Mouse (Mus musculus): Measurements from ENCODE around the gene Spats1. TPM values are rescaled to one million over a fixed set of nuclear protein-coding genes. Genes with fewer than 3 reads are reported as not detected.

Spats1 gene
- polyA plus RNA-seq (2015; fragmentation: Nextera tagmentation; extraction: Ambion mirVana) = not detected in 2 replicates

- peak; percentile 51 for DNase-seq
- peak; percentile 35; the same call in 1 of the 2 replicates for ATAC-seq
- 6% methylated on average over 30 of the region's 30 CpGs for WGBS (ENCODE audit: insufficient replicate concordance)
Observed at GRCm38 (mm10) chr17:45474669-45475465, at the start of gene Spats1. Gene Spats1, minus strand, starts transcription at chr17:45475415.

GRCm38 (mm10) chr17:45524961-45525360, 49.7 kb upstream of the Spats1 start:
- Histone ChIP-seq H3K27me3 (ENCODE audit: insufficient read depth, low read length) (peaks cover 14% of the 10 kb centered on the region), H3K36me3 (replicated peaks; ENCODE audit: insufficient read depth, low read length) (no peaks in the 10 kb centered on the region), H3K27ac (ENCODE audit: low read depth) (no peak overlapping the region), H3K4me2 (ENCODE audit: low read depth, low read length) (no peak overlapping the region), H3K9ac (replicated peaks) (no peak overlapping the region), H3K4me3 (ENCODE audit: low read depth, low read length) (no peak overlapping the region), H3K9me3 (ENCODE audit: low read length) (no peaks in the 10 kb centered on the region), H3K4me1 (ENCODE audit: insufficient read depth) (no peaks in the 10 kb centered on the region)
- TF ChIP-seq EP300 (IDR thresholded peaks at IDR 0.05; ENCODE audit: low read depth) (no peak), CTCF (IDR thresholded peaks at IDR 0.05; ENCODE audit: low read depth) (no peak)
- ATAC-seq (no peak), DNase-seq (no peak)
- 64% methylated on average over 4 of the region's 4 CpGs for WGBS (ENCODE audit: insufficient replicate concordance)

More at GRCm38 (mm10) chr17:45474669-45475465, at the start of gene Spats1:
- Histone ChIP-seq H3K9me3 (ENCODE audit: low read length) (no peaks in the 10 kb centered on the region), H3K9ac (replicated peaks) (no peak within 1 kb of the TSS), H3K27ac (ENCODE audit: low read depth) (no peak within 1 kb of the TSS), H3K4me1 (ENCODE audit: insufficient read depth) (peaks cover 6% of the 10 kb centered on the region; the same call in 1 of the 2 replicates), H3K27me3 (ENCODE audit: insufficient read depth, low read length) (peaks cover 20% of the 10 kb centered on the region), H3K4me2 (ENCODE audit: low read depth, low read length) (peak within 1 kb of the TSS; percentile 57), H3K4me3 (ENCODE audit: low read depth, low read length) (peak within 1 kb of the TSS; percentile 36), H3K36me3 (replicated peaks; ENCODE audit: insufficient read depth, low read length) (no peaks in the 10 kb centered on the region)
- TF ChIP-seq CTCF (IDR thresholded peaks at IDR 0.05; ENCODE audit: low read depth) = no peak
- no peak for TF ChIP-seq EP300 (IDR thresholded peaks at IDR 0.05; ENCODE audit: low read depth)

- 0 out of 2 replicates have a peak within 1 kb of the TSS, but pooled peaks have one; percentile 4 for H3K4me3 ChIP-seq (ENCODE audit: low read depth, low read length)
- DNase-seq = no peak
- 0 out of 2 replicates have a peak within 1 kb of the TSS, but pooled peaks have one; percentile 44 for H3K4me2 ChIP-seq (ENCODE audit: low read depth, low read length)
- no peak within 1 kb of the TSS for H3K9ac ChIP-seq (replicated peaks)
- no peak for TF ChIP-seq EP300 (IDR thresholded peaks at IDR 0.05; ENCODE audit: low read depth)
- TF ChIP-seq CTCF (IDR thresholded peaks at IDR 0.05; ENCODE audit: low read depth) = no peak
- WGBS (ENCODE audit: insufficient replicate concordance) = 4% methylated on average over 21 of the region's 21 CpGs
- ATAC-seq = no peak
- H3K4me1 ChIP-seq (ENCODE audit: insufficient read depth) = no peaks in the 10 kb centered on the region
- H3K9me3 ChIP-seq (ENCODE audit: low read length) = no peaks in the 10 kb centered on the region
- no peak within 1 kb of the TSS for H3K27ac ChIP-seq (ENCODE audit: low read depth)
- H3K27me3 ChIP-seq (ENCODE audit: insufficient read depth, low read length) = peaks cover 14% of the 10 kb centered on the region
- no peaks in the 10 kb centered on the region; the same call in 1 of the 2 replicates for H3K36me3 ChIP-seq (replicated peaks; ENCODE audit: insufficient read depth, low read length)
Observed at GRCm38 (mm10) chr17:45523263-45523662, 48.0 kb upstream of the Spats1 start, which contains the start of gene Tcte1. Gene Tcte1, plus strand, starts transcription at chr17:45523434.

GRCm38 (mm10) chr17:45520136-45520535, 44.9 kb upstream of the Spats1 start:
- Histone ChIP-seq H3K9ac (replicated peaks) (no peak overlapping the region), H3K9me3 (ENCODE audit: low read length) (no peaks in the 10 kb centered on the region), H3K27me3 (ENCODE audit: insufficient read depth, low read length) (peaks cover 14% of the 10 kb centered on the region), H3K4me3 (ENCODE audit: low read depth, low read length) (no peak overlapping the region), H3K4me2 (ENCODE audit: low read depth, low read length) (no peak overlapping the region), H3K27ac (ENCODE audit: low read depth) (no peak overlapping the region), H3K36me3 (replicated peaks; ENCODE audit: insufficient read depth, low read length) (no peaks in the 10 kb centered on the region; the same call in 1 of the 2 replicates), H3K4me1 (ENCODE audit: insufficient read depth) (no peaks in the 10 kb centered on the region)
- DNase-seq (no peak), ATAC-seq (no peak)
- 76% methylated on average over 11 of the region's 11 CpGs for WGBS (ENCODE audit: insufficient replicate concordance)
- TF ChIP-seq EP300 (IDR thresholded peaks at IDR 0.05; ENCODE audit: low read depth) = no peak
- no peak for TF ChIP-seq CTCF (IDR thresholded peaks at IDR 0.05; ENCODE audit: low read depth)

GRCm38 (mm10) chr17:45518766-45519475, 43.7 kb upstream of the Spats1 start:
- no peaks in the 10 kb centered on the region for H3K4me1 ChIP-seq (ENCODE audit: insufficient read depth)
- DNase-seq = no peak
- H3K27ac ChIP-seq (ENCODE audit: low read depth) = no peak overlapping the region
- 85% methylated on average over 12 of the region's 12 CpGs for WGBS (ENCODE audit: insufficient replicate concordance)
- no peak overlapping the region for H3K4me2 ChIP-seq (ENCODE audit: low read depth, low read length)
- H3K27me3 ChIP-seq (ENCODE audit: insufficient read depth, low read length) = peaks cover 11% of the 10 kb centered on the region
- H3K36me3 ChIP-seq (replicated peaks; ENCODE audit: insufficient read depth, low read length) = no peaks in the 10 kb centered on the region; the same call in 1 of the 2 replicates
- H3K9me3 ChIP-seq (ENCODE audit: low read length) = no peaks in the 10 kb centered on the region
- TF ChIP-seq CTCF (IDR thresholded peaks at IDR 0.05; ENCODE audit: low read depth) = no peak
- no peak for TF ChIP-seq EP300 (IDR thresholded peaks at IDR 0.05; ENCODE audit: low read depth)
- no peak for ATAC-seq
- H3K4me3 ChIP-seq (ENCODE audit: low read depth, low read length) = no peak overlapping the region
- no peak overlapping the region for H3K9ac ChIP-seq (replicated peaks)

Measured in liver, postnatal 0 days (tissue).